Mouse (Mus musculus): Measurements from ENCODE around the gene Spop.

GRCm38 (mm10) chr11:95391743-95392142 is 22.1 kb upstream of the Spop start:
- TF ChIP-seq POLR2A (IDR thresholded peaks at IDR 0.05; ENCODE audit: insufficient read depth, low read depth, low read length) (no peak), CTCF (IDR thresholded peaks at IDR 0.05) (no peak), EP300 (IDR thresholded peaks at IDR 0.05; ENCODE audit: insufficient read depth, low read depth, low read length) (no peak)

Measured in heart, adult 2 months (tissue).